Mouse (Mus musculus): ENCODE results near the gene Chst8. TPM values are rescaled to one million over a fixed set of nuclear protein-coding genes. Genes with fewer than 3 reads are reported as not detected.

Gene Chst8
- total RNA-seq (2021) = under 1 TPM; 0.45 to 0.84 TPM
- long read RNA-seq, experiment 1 = 0 reads
- long read RNA-seq, experiment 2, partial matches to known transcripts = 0 of 1 reads
- long read RNA-seq, experiment 2, other reads (novel, unspliced or antisense) = 1 of 1 reads

GRCm38 (mm10) chr7:34812531-34813111 is at the start of gene Chst8:
TSS of gene Chst8 (minus strand) at chr7:34812711.
- DNase-seq (ENCODE audit: low spot score) = peak; percentile 88

DNA sequence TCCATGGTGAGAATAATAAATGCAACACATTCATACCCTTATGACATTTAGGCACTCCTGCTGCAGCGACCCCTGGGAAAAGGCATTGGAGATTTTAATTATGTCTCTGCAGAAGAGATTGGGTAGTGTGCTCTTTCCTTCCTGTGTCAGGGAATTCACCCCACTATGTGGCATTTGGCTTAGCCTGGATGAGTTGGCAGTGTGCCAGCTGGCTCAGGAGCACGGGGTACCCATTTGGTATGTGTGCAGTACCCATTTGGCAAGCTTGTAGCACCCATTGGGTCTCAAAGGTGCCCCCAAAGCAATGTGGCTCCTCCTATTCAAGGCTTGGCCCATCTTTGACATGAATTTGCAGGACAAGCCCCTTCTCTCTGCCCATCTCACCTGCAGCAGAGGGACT is 45.8 kb upstream of the Chst8 start:
- no peak for DNase-seq (ENCODE audit: low spot score)

GRCm38 (mm10) chr7:34854781-34855352 is 42.4 kb upstream of the Chst8 start:
- DNase-seq (ENCODE audit: low spot score) = no peak

GRCm38 (mm10) chr7:34853393-34853792 is 40.9 kb upstream of the Chst8 start:
- DNase-seq (ENCODE audit: low spot score) = no peak

DNA sequence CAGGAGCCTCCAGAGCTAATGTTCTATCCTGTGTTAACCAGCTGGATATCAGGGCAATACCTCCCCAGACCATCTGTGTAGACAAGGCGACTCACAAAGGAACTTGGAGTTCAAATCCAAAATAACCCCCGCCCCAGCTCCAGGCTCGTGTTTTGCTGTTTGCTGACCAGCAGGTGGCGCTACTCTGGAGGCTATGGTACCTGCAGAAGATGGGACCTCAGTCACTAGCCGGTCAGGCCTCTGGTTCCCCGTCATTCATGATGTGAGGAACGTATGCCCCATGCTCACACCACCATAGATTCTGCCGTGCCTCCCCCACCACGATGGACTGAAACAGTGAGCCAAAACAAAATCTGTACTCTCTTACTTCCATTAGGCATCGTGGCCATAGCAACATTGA is 37.1 kb upstream of the Chst8 start:
- DNase-seq (ENCODE audit: low spot score) = peak; percentile 14

DNA sequence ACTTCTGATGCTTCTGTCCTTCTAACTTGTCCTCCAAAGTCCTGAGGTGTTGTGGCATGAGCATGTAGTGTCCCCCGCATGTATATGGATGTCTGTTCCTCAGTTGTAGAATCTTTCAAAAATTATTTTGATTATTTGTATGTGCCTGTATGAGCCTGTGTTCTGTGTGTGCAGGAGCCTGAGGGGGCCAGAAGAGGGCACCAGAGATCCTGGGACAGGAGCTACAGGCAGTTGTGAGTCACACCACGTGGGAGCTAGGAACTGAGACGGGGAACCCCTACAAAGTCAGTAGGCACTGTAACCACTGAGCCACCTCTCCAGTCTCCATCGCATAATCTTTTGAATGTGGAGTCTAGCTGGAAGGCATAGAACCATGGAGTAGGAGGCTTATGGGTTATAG is 36.3 kb upstream of the Chst8 start:
- no peak for DNase-seq (ENCODE audit: low spot score)

- DNase-seq (ENCODE audit: low spot score) = no peak
These were observed 35.4 kb upstream of the Chst8 start for GRCm38 (mm10) chr7:34847900-34848299.

- no peak for DNase-seq (ENCODE audit: low spot score)
These were observed 34.9 kb upstream of the Chst8 start for GRCm38 (mm10) chr7:34847410-34847809.

GRCm38 (mm10) chr7:34838749-34839148 is 26.2 kb upstream of the Chst8 start:
- DNase-seq (ENCODE audit: low spot score) = no peak

DNA sequence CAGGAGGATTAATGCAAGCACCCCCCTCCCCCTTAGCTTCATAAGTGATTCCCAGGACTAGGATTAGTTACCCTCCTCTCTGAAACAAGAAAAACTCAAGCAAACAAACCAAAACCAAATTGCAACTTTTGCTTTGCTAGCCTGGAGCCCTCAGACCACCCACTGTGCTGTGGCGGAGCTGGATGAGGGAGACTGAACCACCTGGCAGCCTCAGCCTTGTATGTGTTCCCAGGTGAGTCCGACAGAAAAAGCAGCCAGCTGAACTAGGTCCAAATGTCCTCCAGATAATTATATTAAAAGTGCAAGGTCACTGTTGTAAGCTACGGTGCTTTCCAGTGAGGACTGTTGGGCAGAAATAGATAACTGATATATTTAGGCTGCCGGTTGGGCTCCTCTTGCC is 25.7 kb upstream of the Chst8 start:
- DNase-seq (ENCODE audit: low spot score) = no peak

- no peak for DNase-seq (ENCODE audit: low spot score)
These were observed 13.9 kb upstream of the Chst8 start for GRCm38 (mm10) chr7:34826255-34826909.

- DNase-seq (ENCODE audit: low spot score) = no peak
These were observed 9.1 kb upstream of the Chst8 start for GRCm38 (mm10) chr7:34821587-34821986.

GRCm38 (mm10) chr7:34820554-34820953 is 8.0 kb upstream of the Chst8 start:
- no peak for DNase-seq (ENCODE audit: low spot score)

- no peak for DNase-seq (ENCODE audit: low spot score)
These were observed 7.3 kb upstream of the Chst8 start for GRCm38 (mm10) chr7:34819796-34820195.

GRCm38 (mm10) chr7:34818660-34819059 is 6.1 kb upstream of the Chst8 start:
- DNase-seq (ENCODE audit: low spot score) = no peak

DNA sequence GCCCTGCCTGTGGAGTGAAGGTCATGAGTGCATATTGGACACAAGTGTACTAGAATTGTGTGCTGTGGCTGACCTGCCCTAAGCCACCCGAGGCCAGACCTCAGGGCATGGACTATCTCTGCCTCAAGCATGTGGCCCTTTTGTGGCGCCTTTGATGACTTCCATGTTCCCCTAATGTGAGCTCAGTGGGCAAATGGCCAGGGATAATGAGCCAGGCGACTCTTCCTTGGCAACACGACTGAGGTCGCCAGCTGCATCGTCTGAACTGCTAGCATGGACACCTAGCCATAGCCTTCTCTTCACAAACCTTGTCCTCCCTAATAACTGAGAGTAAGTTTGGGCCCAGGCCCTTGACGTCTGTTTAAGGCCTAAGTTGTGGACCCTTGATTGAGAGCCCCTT is 4.5 kb upstream of the Chst8 start:
- DNase-seq (ENCODE audit: low spot score) = no peak

GRCm38 (mm10) chr7:34814801-34815200 is 2.3 kb upstream of the Chst8 start:
- no peak for DNase-seq (ENCODE audit: low spot score)

DNA sequence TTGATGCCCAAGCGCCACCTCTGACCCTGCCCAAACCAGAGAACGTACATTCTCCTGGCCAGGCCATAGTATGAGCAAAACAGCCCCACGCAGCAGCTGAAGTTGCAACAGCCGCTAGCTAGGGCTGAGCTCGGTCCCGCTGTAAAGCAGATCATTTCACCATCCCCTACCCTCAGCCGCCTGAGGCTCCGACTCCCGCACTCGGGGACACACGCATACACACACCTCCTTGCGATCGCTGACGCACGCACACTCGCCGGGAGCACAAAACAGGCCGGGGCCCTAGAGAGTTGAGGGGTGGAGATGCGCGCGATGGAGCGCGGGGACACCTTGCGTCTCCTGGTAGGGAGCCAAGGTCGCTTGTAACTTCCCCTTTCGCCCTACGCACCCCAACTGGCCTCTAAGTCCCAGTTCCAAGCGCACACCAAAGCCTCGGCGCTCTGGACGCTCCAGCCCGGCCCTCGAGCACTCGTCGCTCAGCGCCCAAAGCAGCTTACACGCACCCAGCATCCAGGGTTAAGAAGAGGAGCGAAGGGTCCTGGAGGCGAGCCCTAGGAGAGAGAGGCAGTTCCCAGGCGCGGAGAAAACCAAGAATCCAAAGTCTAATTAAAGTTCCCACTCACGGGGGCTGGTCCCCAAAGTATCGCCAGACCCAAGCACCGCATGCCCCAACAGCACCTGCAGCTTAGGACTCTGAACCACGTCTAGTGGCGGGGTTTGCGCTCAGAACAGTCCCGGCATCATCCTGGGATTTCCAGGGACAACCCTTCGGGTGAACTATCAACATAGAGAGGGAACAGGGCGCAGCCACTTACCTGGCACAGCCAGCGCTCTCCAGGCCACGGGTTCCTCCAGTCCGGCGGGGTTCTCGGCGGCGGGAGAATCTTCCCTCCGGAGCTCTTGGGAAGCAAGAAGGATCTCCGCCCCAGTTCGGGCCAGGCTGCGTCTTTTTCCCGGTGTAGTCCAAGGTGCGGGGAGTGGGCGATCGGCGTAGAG is 682 bp downstream of the Chst8 start:
- DNase-seq (ENCODE audit: low spot score) = peak; percentile 4

DNA sequence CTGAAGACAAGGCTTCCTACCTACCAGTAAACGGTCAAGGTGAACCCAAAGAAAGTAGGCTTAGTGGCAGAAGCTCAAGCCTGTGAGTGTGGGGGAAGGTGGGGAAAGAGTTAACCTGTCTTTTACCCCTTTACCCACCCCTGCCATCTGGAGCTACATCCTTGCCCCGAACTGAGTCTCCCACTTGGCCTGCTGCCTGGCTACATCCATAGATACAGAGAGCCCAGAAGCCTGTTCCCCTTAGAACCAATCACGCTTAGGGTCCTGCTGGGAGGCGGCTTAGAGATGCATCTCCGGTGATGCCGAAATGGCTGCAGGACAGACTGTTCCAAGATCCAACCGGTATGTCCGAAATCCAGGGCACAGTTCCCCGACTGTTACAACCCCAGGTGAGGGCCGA is 1.5 kb downstream of the Chst8 start:
- DNase-seq (ENCODE audit: low spot score) = no peak

DNA sequence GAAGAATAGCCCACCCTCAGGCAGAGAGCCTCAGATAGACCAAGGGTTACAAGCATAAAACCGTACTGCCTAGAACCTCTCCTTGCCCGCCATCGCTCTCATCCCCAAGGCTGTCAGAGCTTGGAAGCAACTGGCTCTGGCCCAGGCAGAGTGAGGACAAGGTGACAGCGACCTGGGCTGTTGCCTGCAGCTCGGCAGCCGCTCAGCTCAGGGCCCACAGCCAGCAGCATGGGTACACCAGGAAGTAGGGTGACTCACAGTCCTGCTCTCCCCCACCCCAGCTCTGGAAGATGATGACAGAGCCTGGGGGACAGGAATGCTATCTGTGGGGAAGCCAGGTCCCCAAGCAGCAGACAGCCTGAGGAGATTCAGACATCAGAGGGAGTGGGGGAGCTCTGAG is 6.2 kb downstream of the Chst8 start:
- DNase-seq (ENCODE audit: low spot score) = peak; percentile 49

- no peak for DNase-seq (ENCODE audit: low spot score)
These were observed 6.8 kb downstream of the Chst8 start for GRCm38 (mm10) chr7:34805691-34806205.

All from gastrocnemius, adult 18-20 months (tissue).